10 mouse cellular contexts compared by ENCODE assay signal in genomic region chr7:68917137-68917875, GRCm38 (mm10).
DNase-seq lines count a peak whose midpoint lies in the region; ATAC-seq and TF ChIP-seq lines count a peak whose summit lies in the region.
"Had no signal": no experiment of that assay in that cellular context is flagged by ENCODE, and none has a peak within 500 bp of the region (broad histone marks: within the 10 kb centered on the region; RNA-seq: fewer than 3 reads in every experiment).

No protein-coding gene starts in this region.

- H3K27ac ChIP-seq in heart, postnatal 0 days (ENCODE audit: low read depth): no peak overlapping the region
- no peak overlapping the region for H3K27ac ChIP-seq in embryonic facial prominence, embryonic 10.5 days (replicated peaks)
- H3K27ac ChIP-seq in limb, embryonic 11.5 days (replicated peaks; ENCODE audit: low read depth, low read length): no peak overlapping the region
- no peak overlapping the region for H3K27ac ChIP-seq in forebrain, embryonic 12.5 days

- WGBS in heart, postnatal 0 days: 37% methylated on average over 21 of the region's 21 CpGs
- 24% methylated on average over 21 of the region's 21 CpGs for WGBS in embryonic facial prominence, embryonic 10.5 days
- WGBS in limb, embryonic 11.5 days: 4% methylated on average over 21 of the region's 21 CpGs
- WGBS in forebrain, embryonic 12.5 days: 79% methylated on average over 21 of the region's 21 CpGs

- no peak overlapping the region for H3K9ac ChIP-seq in heart, postnatal 0 days (replicated peaks; ENCODE audit: low read depth, low read length)
- H3K9ac ChIP-seq in limb, embryonic 11.5 days (ENCODE audit: low read length): no peak overlapping the region
- H3K9ac ChIP-seq in forebrain, embryonic 12.5 days: no peak overlapping the region

- no peaks in the 10 kb centered on the region for H3K9me3 ChIP-seq in heart, postnatal 0 days (replicated peaks; ENCODE audit: control insufficient read depth, low read length)
- no peaks in the 10 kb centered on the region for H3K9me3 ChIP-seq in embryonic facial prominence, embryonic 10.5 days
- H3K9me3 ChIP-seq in limb, embryonic 11.5 days (ENCODE audit: control insufficient read depth, low read length): no peaks in the 10 kb centered on the region
- no peaks in the 10 kb centered on the region for H3K9me3 ChIP-seq in forebrain, embryonic 12.5 days

- no peaks in the 10 kb centered on the region for H3K36me3 ChIP-seq in heart, postnatal 0 days (replicated peaks; ENCODE audit: control insufficient read depth, insufficient read depth, low read length)
- no peaks in the 10 kb centered on the region for H3K36me3 ChIP-seq in embryonic facial prominence, embryonic 10.5 days (replicated peaks)
- no peaks in the 10 kb centered on the region for H3K36me3 ChIP-seq in limb, embryonic 11.5 days (ENCODE audit: control insufficient read depth, insufficient read depth, low read length)
- no peaks in the 10 kb centered on the region for H3K36me3 ChIP-seq in forebrain, embryonic 12.5 days (replicated peaks)

- peak overlapping the region; percentile 48 for H3K4me2 ChIP-seq in heart, postnatal 0 days (ENCODE audit: low read depth, low read length)
- peak overlapping the region; percentile 38 for H3K4me2 ChIP-seq in limb, embryonic 11.5 days (ENCODE audit: low read depth, severe bottlenecking)
- no peak overlapping the region for H3K4me2 ChIP-seq in forebrain, embryonic 12.5 days

- intact Hi-C loops in heart, postnatal 14 days (cut with DNase I): no loop called here

- DNase-seq in heart, postnatal 0 days (ENCODE audit: low spot score): no peak
- no peak for DNase-seq in heart, postnatal 14 days
- peak; percentile 79 for DNase-seq in embryonic facial prominence, embryonic 10.5 days (ENCODE audit: low spot score)
- peak; percentile 75 for DNase-seq in limb, embryonic 11.5 days (ENCODE audit: low spot score)
- DNase-seq in Muller cell, postnatal 12 days (ENCODE audit: inconsistent ontology term): no peak
- DNase-seq in layer of hippocampus, postnatal 25 days (ENCODE audit: extremely low spot score in 1 of 2, low spot score in 1 of 2): no peak

- no peak for TF ChIP-seq EP300 in heart, postnatal 0 days (IDR thresholded peaks at IDR 0.05; ENCODE audit: low read depth)

- peak overlapping the region; percentile 13; the same call in 1 of the 2 replicates for H3K4me3 ChIP-seq in heart, postnatal 0 days (ENCODE audit: low read depth, low read length)
- H3K4me3 ChIP-seq in embryonic facial prominence, embryonic 10.5 days: peak overlapping the region; percentile 8; the same call in 1 of the 2 replicates
- H3K4me3 ChIP-seq in limb, embryonic 11.5 days (ENCODE audit: low read depth, low read length): no peak overlapping the region
- no peak overlapping the region for H3K4me3 ChIP-seq in forebrain, embryonic 12.5 days (replicated peaks)
- H3K4me3 ChIP-seq: erythroblast, embryonic 14.5 days; myocyte had no signal

- peaks cover 4% of the 10 kb centered on the region; the same call in 1 of the 2 replicates for H3K4me1 ChIP-seq in heart, postnatal 0 days (ENCODE audit: control insufficient read depth, insufficient read depth)
- peaks cover 41% of the 10 kb centered on the region for H3K4me1 ChIP-seq in embryonic facial prominence, embryonic 10.5 days
- peaks cover 6% of the 10 kb centered on the region for H3K4me1 ChIP-seq in limb, embryonic 11.5 days (ENCODE audit: control insufficient read depth, insufficient read depth, low read length)
- H3K4me1 ChIP-seq in forebrain, embryonic 12.5 days: no peaks in the 10 kb centered on the region

- H3K27me3 ChIP-seq in heart, postnatal 0 days (ENCODE audit: control insufficient read depth, insufficient read depth, low read length): no peaks in the 10 kb centered on the region
- no peaks in the 10 kb centered on the region; the same call in 1 of the 2 replicates for H3K27me3 ChIP-seq in embryonic facial prominence, embryonic 10.5 days (replicated peaks; ENCODE audit: low read depth, poor library complexity, severe bottlenecking)
- no peaks in the 10 kb centered on the region for H3K27me3 ChIP-seq in limb, embryonic 11.5 days (ENCODE audit: control insufficient read depth, insufficient read depth, low read length)
- H3K27me3 ChIP-seq in forebrain, embryonic 12.5 days: no peaks in the 10 kb centered on the region

- ATAC-seq in heart, postnatal 0 days (ENCODE audit: insufficient read depth, low read depth): no peak
- peak; percentile 86 for ATAC-seq in limb, embryonic 11.5 days (ENCODE audit: insufficient number of reproducible peaks, low FRiP score, low TSS enrichment, low read depth)
- peak; percentile 95 for ATAC-seq in megakaryocyte progenitor cell, adult 5-6 weeks (replicated peaks; ENCODE audit: poor library complexity)
- ATAC-seq in forebrain, embryonic 12.5 days (ENCODE audit: low FRiP score): no peak

- no peak for TF ChIP-seq CTCF in heart, postnatal 0 days (IDR thresholded peaks at IDR 0.05; ENCODE audit: low read depth)

Comparison
In these comparisons a context has a peak if more than half of its experiments do, and no peak if none do; other contexts are left out.
1. ATAC-seq: peak in limb, embryonic 11.5 days (single experiment) and megakaryocyte progenitor cell, adult 5-6 weeks (single experiment); none in heart, postnatal 0 days (single experiment) and forebrain, embryonic 12.5 days (single experiment).
2. DNase-seq: peak in embryonic facial prominence, embryonic 10.5 days (single experiment) and limb, embryonic 11.5 days (single experiment); none in heart, postnatal 0 days (single experiment), heart, postnatal 14 days (0 of 2), Muller cell, postnatal 12 days (single experiment) and layer of hippocampus, postnatal 25 days (0 of 2).
3. H3K4me3 ChIP-seq: peak in heart, postnatal 0 days (single experiment) and embryonic facial prominence, embryonic 10.5 days (single experiment); none in limb, embryonic 11.5 days (single experiment) and forebrain, embryonic 12.5 days (single experiment).